Mouse (Mus musculus) forebrain, embryonic 12.5 days (tissue): Measurements from ENCODE around the gene Aldh1a3. TPM values are rescaled to one million over a fixed set of nuclear protein-coding genes. Genes with fewer than 3 reads are reported as not detected.

Experiments
- microRNA-seq: library from miRNA; unstranded; fragments of <30 nt; microRNA quantifications from one replicate; pipeline ENCODE4, GENCODE M21; 2017
- polyA plus RNA-seq: library from polyadenylated mRNA; unstranded; fragments of >200 nt; fragmentation: Nextera tagmentation; extraction: Ambion mirVana; gene quantifications from 2 replicates; pipeline ENCODE4 v1.2.1, GENCODE M21; 2016

The Aldh1a3 gene
- polyA plus RNA-seq, 1 experiment from 2014 or later = 6.0 TPM

Small RNA genes lying within 50 kb of the gene (microRNA-seq; reads per million reads assigned to microRNA genes)
- not detected for gene Mir7057

Other genes with a start within 250 kb of the Aldh1a3 start
- not detected in 2 replicates for gene Gm10974, start 61.6 kb downstream of the Aldh1a3 start, polyA plus RNA-seq
- 2.6 and 3.7 TPM in 2 replicates for gene Lrrk1, start 39.2 kb downstream of the Aldh1a3 start, polyA plus RNA-seq